Mouse (Mus musculus): Measurements from ENCODE around the gene Rnf168. TPM values are rescaled to one million over a fixed set of nuclear protein-coding genes. Genes with fewer than 3 reads are reported as not detected.
"Not testable (repeated sequence)": the region's sequence is repeated elsewhere in the genome, so short reads cannot be mapped to it uniquely, and the experiment has no call there.

Gene Rnf168
- 32.3 and 36.1 TPM in 2 replicates for polyA plus RNA-seq (2014; fragmentation: Nextera tagmentation; extraction: Ambion mirVana)

GRCm38 (mm10) chr16:32277308-32278256, at the start of gene Rnf168:
Gene Rnf168, plus strand, starts transcription at chr16:32277459.
- Histone ChIP-seq H3K36me3 (ENCODE audit: insufficient read depth) (peaks cover 17% of the 10 kb centered on the region), H3K27me3 (ENCODE audit: insufficient read depth, low read length) (no peaks in the 10 kb centered on the region), H3K4me1 (ENCODE audit: insufficient read depth) (0 out of 2 replicates have a peak, but pooled peaks cover 4% of the 10 kb centered on the region), H3K4me2 (peak within 1 kb of the TSS; percentile 61), H3K4me3 (ENCODE audit: low read depth, low read length) (peak within 1 kb of the TSS; percentile 85), H3K9me3 (ENCODE audit: low read depth, low read length) (peaks cover 5% of the 10 kb centered on the region; the same call in 1 of the 2 replicates), H3K27ac (ENCODE audit: low read depth) (peak within 1 kb of the TSS; percentile 98), H3K9ac (peak within 1 kb of the TSS; percentile 93)
- ATAC-seq (ENCODE audit: insufficient read depth) (peak; percentile 96), DNase-seq (peak; percentile 96)
- no peak for TF ChIP-seq CTCF (IDR thresholded peaks at IDR 0.05; ENCODE audit: low read depth)
- WGBS, result under 1% methylated on average over 75 of the region's 75 CpGs

- not testable (repeated sequence) for H3K4me1 ChIP-seq (ENCODE audit: insufficient read depth); H3K4me3 ChIP-seq (ENCODE audit: low read depth, low read length); H3K9me3 ChIP-seq (ENCODE audit: low read depth, low read length); H3K4me2 ChIP-seq; H3K27ac ChIP-seq (ENCODE audit: low read depth); DNase-seq; H3K9ac ChIP-seq; H3K27me3 ChIP-seq (ENCODE audit: insufficient read depth, low read length); ATAC-seq (ENCODE audit: insufficient read depth)
- WGBS, result 84% methylated on average over 3 of the region's 3 CpGs
- peaks cover 37% of the 10 kb centered on the region for H3K36me3 ChIP-seq (ENCODE audit: insufficient read depth)
These were observed 45.2 kb upstream of the Rnf168 start for GRCm38 (mm10) chr16:32232050-32232449.

- Histone ChIP-seq H3K4me1 (ENCODE audit: insufficient read depth) (no peaks in the 10 kb centered on the region), H3K4me3 (ENCODE audit: low read depth, low read length) (no peak overlapping the region), H3K36me3 (ENCODE audit: insufficient read depth) (peaks cover 29% of the 10 kb centered on the region), H3K9me3 (ENCODE audit: low read depth, low read length) (no peaks in the 10 kb centered on the region), H3K27me3 (ENCODE audit: insufficient read depth, low read length) (no peaks in the 10 kb centered on the region), H3K27ac (ENCODE audit: low read depth) (no peak overlapping the region), H3K9ac (no peak overlapping the region), H3K4me2 (no peak overlapping the region)
- DNase-seq (no peak), ATAC-seq (ENCODE audit: insufficient read depth) (no peak)
- no peak for TF ChIP-seq CTCF (IDR thresholded peaks at IDR 0.05; ENCODE audit: low read depth)
- 66% methylated on average over 19 of the region's 19 CpGs for WGBS
These were observed 39.2 kb upstream of the Rnf168 start for GRCm38 (mm10) chr16:32237930-32238680.

GRCm38 (mm10) chr16:32239428-32240312, 37.6 kb upstream of the Rnf168 start:
- H3K36me3 ChIP-seq (ENCODE audit: insufficient read depth), result peaks cover 16% of the 10 kb centered on the region
- H3K27ac ChIP-seq (ENCODE audit: low read depth), result no peak overlapping the region
- no peaks in the 10 kb centered on the region for H3K27me3 ChIP-seq (ENCODE audit: insufficient read depth, low read length)
- no peak for ATAC-seq (ENCODE audit: insufficient read depth)
- no peaks in the 10 kb centered on the region for H3K4me1 ChIP-seq (ENCODE audit: insufficient read depth)
- no peak overlapping the region for H3K4me3 ChIP-seq (ENCODE audit: low read depth, low read length)
- no peak overlapping the region for H3K9ac ChIP-seq
- H3K4me2 ChIP-seq, result no peak overlapping the region
- WGBS, result 84% methylated on average over 2 of the region's 2 CpGs
- no peak for TF ChIP-seq CTCF (IDR thresholded peaks at IDR 0.05; ENCODE audit: low read depth)
- DNase-seq, result no peak
- no peaks in the 10 kb centered on the region for H3K9me3 ChIP-seq (ENCODE audit: low read depth, low read length)

GRCm38 (mm10) chr16:32243901-32244300, 33.4 kb upstream of the Rnf168 start:
- no peaks in the 10 kb centered on the region for H3K36me3 ChIP-seq (ENCODE audit: insufficient read depth)
- H3K9ac ChIP-seq, result no peak overlapping the region
- no peak overlapping the region for H3K27ac ChIP-seq (ENCODE audit: low read depth)
- H3K4me2 ChIP-seq, result no peak overlapping the region
- peaks cover 8% of the 10 kb centered on the region; the same call in 1 of the 2 replicates for H3K4me1 ChIP-seq (ENCODE audit: insufficient read depth)
- H3K27me3 ChIP-seq (ENCODE audit: insufficient read depth, low read length), result no peaks in the 10 kb centered on the region
- 91% methylated on average over 3 of the region's 3 CpGs for WGBS
- ATAC-seq (ENCODE audit: insufficient read depth) (no peak), DNase-seq (no peak)
- no peak overlapping the region for H3K4me3 ChIP-seq (ENCODE audit: low read depth, low read length)
- TF ChIP-seq CTCF (IDR thresholded peaks at IDR 0.05; ENCODE audit: low read depth), result no peak
- H3K9me3 ChIP-seq (ENCODE audit: low read depth, low read length), result no peaks in the 10 kb centered on the region

- TF ChIP-seq CTCF (IDR thresholded peaks at IDR 0.05; ENCODE audit: low read depth), result no peak
- ATAC-seq (ENCODE audit: insufficient read depth) (no peak; the same call in 1 of the 2 replicates), DNase-seq (peak; percentile 57)
- H3K9ac ChIP-seq, result peak overlapping the region; percentile 87
- peak overlapping the region; percentile 67 for H3K4me2 ChIP-seq
- under 1% methylated on average over 39 of the region's 41 CpGs for WGBS
- H3K27ac ChIP-seq (ENCODE audit: low read depth), result peak overlapping the region; percentile 95
- H3K4me1 ChIP-seq (ENCODE audit: insufficient read depth), result peaks cover 8% of the 10 kb centered on the region; the same call in 1 of the 2 replicates
- no peaks in the 10 kb centered on the region for H3K36me3 ChIP-seq (ENCODE audit: insufficient read depth)
- no peaks in the 10 kb centered on the region for H3K27me3 ChIP-seq (ENCODE audit: insufficient read depth, low read length)
- H3K4me3 ChIP-seq (ENCODE audit: low read depth, low read length), result peak overlapping the region; percentile 83
- no peaks in the 10 kb centered on the region for H3K9me3 ChIP-seq (ENCODE audit: low read depth, low read length)
These were observed 30.9 kb upstream of the Rnf168 start for GRCm38 (mm10) chr16:32246351-32246791.

All from lung, embryonic 14.5 days (tissue).